Mouse (Mus musculus) bone marrow, adult 2 months (tissue): Measurements from ENCODE around the gene Exd2.

Experiments used
- CTCF ChIP-seq: fragments of 200-500 bp; IDR thresholded peaks from 2 replicates; pipeline ENCODE4 v1.5.1; 2011; ENCODE audit warnings: low read length, control low read depth; ENCODE audit not compliant: control insufficient read depth, insufficient read depth
- POLR2A ChIP-seq: fragments of 200-500 bp; IDR thresholded peaks from 2 replicates; pipeline ENCODE4 v1.6.1; 2011; ENCODE audit warnings: low read depth, mild to moderate bottlenecking, control low read depth, low read length, borderline replicate concordance; ENCODE audit not compliant: control insufficient read depth

DNA sequence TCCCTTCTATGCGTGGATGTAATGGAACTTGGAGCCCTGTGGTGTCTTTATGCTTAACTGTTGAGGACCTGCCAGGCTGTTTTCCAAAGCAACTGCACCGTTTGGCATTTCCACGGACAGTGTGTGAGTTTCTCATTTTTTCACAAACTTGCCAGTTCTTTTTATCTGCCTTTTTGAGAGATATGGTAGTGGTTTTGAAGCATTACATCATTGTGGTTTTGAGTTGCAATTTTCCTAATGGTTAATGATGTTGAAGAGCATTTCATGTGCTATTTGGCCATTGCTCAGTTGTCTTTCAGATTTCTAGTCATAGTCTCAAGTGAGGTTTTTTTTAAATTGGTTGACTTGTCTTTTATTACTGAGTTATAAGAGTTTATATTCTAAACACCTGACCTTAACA is 10.8 kb downstream of the Exd2 start:
- no peak for TF ChIP-seq POLR2A
- TF ChIP-seq CTCF = no peak
